In the genomic region with DNA sequence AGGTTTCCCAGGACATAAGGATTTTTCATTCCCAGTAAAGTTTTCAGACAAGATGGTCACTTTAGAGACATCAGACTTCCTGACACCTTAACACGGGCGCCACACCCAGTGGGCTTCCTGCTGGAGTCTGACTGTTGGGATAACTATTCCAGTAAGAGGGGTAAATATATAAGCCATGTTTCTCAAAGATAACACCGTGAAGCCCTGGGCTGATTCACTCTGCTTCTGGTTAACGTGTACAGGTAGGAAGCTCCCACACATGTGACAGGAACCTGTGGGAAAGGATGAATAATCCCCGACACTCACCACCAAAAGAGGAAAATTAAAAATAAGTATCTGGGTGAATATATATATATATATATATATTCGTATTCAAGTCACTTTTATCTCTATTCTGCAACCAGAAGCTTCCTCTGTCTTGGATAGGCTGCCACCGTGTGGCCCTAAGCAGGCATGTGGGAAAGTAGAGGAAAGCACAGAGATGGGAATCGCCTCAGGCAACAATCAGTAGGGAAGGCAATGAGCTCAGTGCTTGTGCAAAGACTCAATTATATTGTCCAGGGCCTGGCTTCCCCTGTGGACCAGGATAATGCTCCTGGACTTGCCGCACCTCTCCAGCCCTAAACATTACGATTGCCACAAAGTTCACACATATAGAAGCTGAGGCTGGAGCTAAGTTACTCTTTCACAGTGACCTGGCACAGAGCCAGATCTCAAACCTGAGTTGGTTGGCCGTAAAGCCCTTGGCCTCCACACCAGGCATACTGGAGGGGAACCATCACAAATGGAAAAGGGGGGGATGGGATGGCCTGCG, we compare ENCODE assay signal across 8 mouse cellular contexts.
A peak's percentile ranks its signal among the peaks of the same experiment; 100 is the strongest.
DNase-seq lines count a peak whose midpoint lies in the region; ATAC-seq and TF ChIP-seq lines count a peak whose summit lies in the region.

No protein-coding gene starts in this region.

- H3K9me3 ChIP-seq in forebrain, embryonic 13.5 days (replicated peaks), result no peaks in the 10 kb centered on the region
- H3K9me3 ChIP-seq in heart, embryonic 16.5 days (replicated peaks; ENCODE audit: control insufficient read depth, low read length), result no peaks in the 10 kb centered on the region
- no peaks in the 10 kb centered on the region for H3K9me3 ChIP-seq in liver, embryonic 11.5 days (ENCODE audit: control insufficient read depth, low read length)
- H3K9me3 ChIP-seq in neural tube, embryonic 15.5 days (replicated peaks), result no peaks in the 10 kb centered on the region

- no peaks in the 10 kb centered on the region for H3K36me3 ChIP-seq in forebrain, embryonic 13.5 days (ENCODE audit: poor library complexity, severe bottlenecking)
- no peaks in the 10 kb centered on the region for H3K36me3 ChIP-seq in heart, embryonic 16.5 days (ENCODE audit: control insufficient read depth, insufficient read depth)
- H3K36me3 ChIP-seq in liver, embryonic 11.5 days (ENCODE audit: control insufficient read depth, insufficient read depth, low read length), result no peaks in the 10 kb centered on the region
- no peaks in the 10 kb centered on the region for H3K36me3 ChIP-seq in neural tube, embryonic 15.5 days

- peak; percentile 84 for ATAC-seq in forebrain, embryonic 13.5 days
- peak; percentile 45 for ATAC-seq in heart, embryonic 16.5 days (replicated peaks; ENCODE audit: extremely low read depth, insufficient read depth, low FRiP score)
- no peak for ATAC-seq in liver, embryonic 11.5 days (replicated peaks; ENCODE audit: low FRiP score)
- peak; percentile 81 for ATAC-seq in neural tube, embryonic 15.5 days (ENCODE audit: low FRiP score)

- H3K4me2 ChIP-seq in forebrain, embryonic 13.5 days, result no peak overlapping the region
- no peak overlapping the region for H3K4me2 ChIP-seq in heart, embryonic 16.5 days (ENCODE audit: low read depth, low read length)
- no peak overlapping the region for H3K4me2 ChIP-seq in liver, embryonic 11.5 days
- H3K4me2 ChIP-seq in neural tube, embryonic 15.5 days, result no peak overlapping the region

- H3K4me3 ChIP-seq in bone marrow macrophage, adult 2 months (ENCODE audit: insufficient read depth, low read length), result no peak overlapping the region
- no peak overlapping the region for H3K4me3 ChIP-seq in forebrain, embryonic 13.5 days
- no peak overlapping the region for H3K4me3 ChIP-seq in heart, embryonic 16.5 days (ENCODE audit: low read length)
- no peak overlapping the region for H3K4me3 ChIP-seq in liver, embryonic 11.5 days (ENCODE audit: low read depth, low read length)
- H3K4me3 ChIP-seq in neural tube, embryonic 15.5 days (replicated peaks), result no peak overlapping the region

- H3K27me3 ChIP-seq in forebrain, embryonic 13.5 days, result peaks cover 38% of the 10 kb centered on the region
- H3K27me3 ChIP-seq in heart, embryonic 16.5 days (ENCODE audit: control insufficient read depth, insufficient read depth, low read length), result no peaks in the 10 kb centered on the region; the same call in 1 of the 2 replicates
- no peaks in the 10 kb centered on the region for H3K27me3 ChIP-seq in liver, embryonic 11.5 days (replicated peaks; ENCODE audit: control insufficient read depth, insufficient read depth, low read length)
- peaks cover 32% of the 10 kb centered on the region for H3K27me3 ChIP-seq in neural tube, embryonic 15.5 days (replicated peaks)

- WGBS in forebrain, embryonic 13.5 days, result 49% methylated on average over 12 of the region's 12 CpGs
- WGBS in heart, embryonic 16.5 days, result 40% methylated on average over 12 of the region's 12 CpGs
- WGBS in liver, embryonic 11.5 days, result 51% methylated on average over 12 of the region's 12 CpGs
- WGBS in neural tube, embryonic 15.5 days, result 47% methylated on average over 12 of the region's 12 CpGs

- peak; percentile 10 for DNase-seq in A20 (ENCODE audit: low read depth, low spot score)
- peak; percentile 81 for DNase-seq in kidney, postnatal 14 days
- DNase-seq in liver, embryonic 11.5 days (ENCODE audit: low spot score), result peak; percentile 37
- peak; percentile 64 for DNase-seq in thymus, postnatal 4 days

- TF ChIP-seq CTCF in bone marrow macrophage, adult 2 months (IDR thresholded peaks at IDR 0.05; ENCODE audit: low read depth, low read length), result 0 out of 2 replicates have a peak, but pooled peaks have one; percentile 9

- H3K4me1 ChIP-seq in bone marrow macrophage, adult 2 months (ENCODE audit: control insufficient read depth, insufficient read depth, low read length), result no peaks in the 10 kb centered on the region
- H3K4me1 ChIP-seq in forebrain, embryonic 13.5 days, result peaks cover 18% of the 10 kb centered on the region; the same call in 1 of the 2 replicates
- H3K4me1 ChIP-seq in heart, embryonic 16.5 days (ENCODE audit: control insufficient read depth, insufficient read depth, low read length), result peaks cover 7% of the 10 kb centered on the region
- H3K4me1 ChIP-seq in liver, embryonic 11.5 days (replicated peaks; ENCODE audit: control insufficient read depth, insufficient read depth, low read length), result no peaks in the 10 kb centered on the region
- H3K4me1 ChIP-seq in neural tube, embryonic 15.5 days, result peaks cover 9% of the 10 kb centered on the region; the same call in 1 of the 2 replicates

- H3K27ac ChIP-seq in bone marrow macrophage, adult 2 months (ENCODE audit: insufficient read depth, low read depth, low read length), result no peak overlapping the region
- H3K27ac ChIP-seq in forebrain, embryonic 13.5 days, result no peak overlapping the region
- H3K27ac ChIP-seq in heart, embryonic 16.5 days (ENCODE audit: low read length), result no peak overlapping the region
- H3K27ac ChIP-seq in liver, embryonic 11.5 days (ENCODE audit: low read depth, low read length), result no peak overlapping the region
- no peak overlapping the region for H3K27ac ChIP-seq in neural tube, embryonic 15.5 days (replicated peaks)

- no peak for TF ChIP-seq POLR2A in bone marrow macrophage, adult 2 months (IDR thresholded peaks at IDR 0.05; ENCODE audit: borderline replicate concordance, low read depth, low read length)

- no peak overlapping the region for H3K9ac ChIP-seq in forebrain, embryonic 13.5 days
- no peak overlapping the region for H3K9ac ChIP-seq in heart, embryonic 16.5 days (ENCODE audit: low read length)
- no peak overlapping the region for H3K9ac ChIP-seq in liver, embryonic 11.5 days (ENCODE audit: low read depth, low read length)
- H3K9ac ChIP-seq in neural tube, embryonic 15.5 days (replicated peaks), result no peak overlapping the region

Comparison
In these comparisons a context has a peak if more than half of its experiments do, and no peak if none do; other contexts are left out.
1. DNase-seq: peak in every context shown above with its lines; median percentile 81 in kidney, postnatal 14 days; 64 in thymus, postnatal 4 days; 37 in liver, embryonic 11.5 days; 10 in A20.